Mouse (Mus musculus) midbrain, embryonic 11.5 days (tissue): ENCODE data around the gene Grin1. TPM values are rescaled to one million over a fixed set of nuclear protein-coding genes. Genes with fewer than 3 reads are reported as not detected.

Experiments used
- ATAC-seq: fragments of 200-750 bp; cut with Nextera tagmentation; 2 replicates; pipeline ENCODE4 v1.8.0; 2017; ENCODE audit warnings: moderate TSS enrichment, moderate library complexity; ENCODE audit not compliant: low FRiP score
- DNase-seq: peaks from one replicate; pipeline ENCODE4 v3.0.0; 2015; ENCODE audit warnings: low spot score; ENCODE audit errors: missing footprints
- H3K27ac ChIP-seq: fragments of 300-500 bp; sonication (generic); 2 replicates; pipeline ENCODE4 v1.5.1; 2014; ENCODE audit warnings: low read depth, low read length
- H3K27me3 ChIP-seq: fragments of 300-500 bp; sonication (generic); 2 replicates; pipeline ENCODE4 v1.6.1; 2014; ENCODE audit warnings: mild to moderate bottlenecking, low read length, moderate library complexity, mixed read lengths; ENCODE audit not compliant: control insufficient read depth, insufficient read depth
- H3K36me3 ChIP-seq: fragments of 300-500 bp; sonication (generic); 2 replicates; pipeline ENCODE4 v1.6.1; 2014; ENCODE audit warnings: mild to moderate bottlenecking, low read length, moderate library complexity, mixed read lengths; ENCODE audit not compliant: control insufficient read depth, insufficient read depth
- H3K4me1 ChIP-seq: fragments of 300-500 bp; sonication (generic); 2 replicates; pipeline ENCODE4 v1.6.1; 2014; ENCODE audit warnings: low read length; ENCODE audit not compliant: control insufficient read depth, insufficient read depth
- H3K4me2 ChIP-seq: fragments of 300-500 bp; sonication (generic); 2 replicates; pipeline ENCODE4 v1.6.1; 2014; ENCODE audit warnings: mild to moderate bottlenecking, moderate library complexity
- H3K4me3 ChIP-seq: fragments of 300-500 bp; sonication (generic); 2 replicates; pipeline ENCODE4 v1.5.1; 2014; ENCODE audit warnings: low read depth, low read length
- H3K9ac ChIP-seq: fragments of 300-500 bp; sonication (generic); 2 replicates; pipeline ENCODE4 v1.6.1; 2014; ENCODE audit warnings: low read length
- H3K9me3 ChIP-seq: fragments of 300-500 bp; sonication (generic); 2 replicates; pipeline ENCODE4 v1.6.1; 2016; ENCODE audit warnings: low read length; ENCODE audit not compliant: control insufficient read depth
- WGBS: fragments of 180-500 bp; shearing (Covaris S2); extraction: QIAGEN DNeasy Blood & Tissue Kit; methylation state at CpG from one replicate; pipeline ENCODE4 v1.1.7; 2014; 5-methylcytosine and 5-hydroxymethylcytosine counted together
- polyA plus RNA-seq: library from polyadenylated mRNA; unstranded; fragments of >200 nt; fragmentation: Nextera tagmentation; extraction: Ambion mirVana; gene quantifications from 2 replicates; pipeline ENCODE4 v1.2.1, GENCODE M21; 2014

The Grin1 gene
- polyA plus RNA-seq = 2.4 and 2.6 TPM in 2 replicates

DNA sequence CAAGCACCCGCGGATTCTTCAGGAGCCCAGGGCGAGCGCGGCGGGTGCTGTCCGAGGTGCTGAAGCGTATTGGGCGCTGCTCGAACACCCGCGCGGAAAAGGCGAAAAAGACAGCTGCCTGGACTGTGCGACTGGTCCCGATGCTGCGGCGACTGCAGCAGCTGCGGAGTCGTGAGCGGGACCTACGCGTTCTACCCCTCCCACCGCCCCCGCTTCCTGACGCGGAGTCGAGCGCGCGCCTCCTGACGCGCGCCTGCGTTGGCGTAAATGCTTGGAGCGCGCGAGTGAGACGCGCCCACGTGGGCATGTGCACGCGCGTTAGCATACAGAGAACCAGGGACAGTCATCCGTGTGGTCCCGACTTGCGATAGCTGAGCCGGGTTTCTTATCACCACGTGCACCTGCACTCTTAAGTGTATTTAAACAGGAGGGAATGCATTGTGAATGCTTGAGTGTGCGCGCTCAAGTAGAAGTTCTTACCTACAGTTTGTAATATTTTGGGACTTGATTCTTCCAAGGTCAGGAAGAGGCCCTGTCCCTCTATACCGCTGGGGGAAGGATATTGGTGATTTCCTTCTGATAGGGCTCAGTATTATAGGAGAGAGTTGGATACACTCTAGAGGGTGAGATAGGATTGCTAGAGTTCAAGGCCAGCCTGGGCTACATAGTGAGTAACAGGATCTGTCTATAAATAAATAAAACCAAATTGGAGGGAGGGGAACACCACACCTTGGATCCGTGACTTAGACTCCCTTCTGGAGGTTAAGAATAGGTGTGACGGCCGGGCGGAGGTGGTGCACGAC lies at the start of gene Grin1:
Grin1 (minus strand) TSS at position 217 of the 803 bp plus-strand sequence.
- ATAC-seq (peak; percentile 63; the same call in 1 of the 2 replicates), DNase-seq (peak; percentile 96)
- Histone ChIP-seq H3K27me3 (peaks cover 29% of the 10 kb centered on the region), H3K9me3 (no peaks in the 10 kb centered on the region), H3K36me3 (no peaks in the 10 kb centered on the region), H3K9ac (no peak within 1 kb of the TSS), H3K27ac (no peak within 1 kb of the TSS), H3K4me3 (peak within 1 kb of the TSS; percentile 28), H3K4me2 (peak within 1 kb of the TSS; percentile 49), H3K4me1 (no peaks in the 10 kb centered on the region)
- WGBS = 10% methylated on average over 58 of the region's 58 CpGs

GRCm38 (mm10) chr2:25365091-25365761 lies 46.2 kb upstream of the Grin1 start, which contains the start of gene Uap1l1:
Gene Uap1l1 (minus strand): TSS chr2:25365682.
- no peaks in the 10 kb centered on the region for H3K9me3 ChIP-seq
- H3K36me3 ChIP-seq = no peaks in the 10 kb centered on the region
- H3K4me3 ChIP-seq = peak within 1 kb of the TSS; percentile 49
- DNase-seq (peak; percentile 92), ATAC-seq (peak; percentile 81)
- H3K27me3 ChIP-seq = peaks cover 26% of the 10 kb centered on the region
- peak within 1 kb of the TSS; percentile 97 for H3K4me2 ChIP-seq
- WGBS = under 1% methylated on average over 54 of the region's 54 CpGs
- peak within 1 kb of the TSS; percentile 59 for H3K9ac ChIP-seq
- peaks cover 2% of the 10 kb centered on the region for H3K4me1 ChIP-seq
- H3K27ac ChIP-seq = no peak within 1 kb of the TSS

- peak overlapping the region; percentile 49 for H3K4me3 ChIP-seq
- 30% methylated on average over 9 of the region's 9 CpGs for WGBS
- no peaks in the 10 kb centered on the region for H3K9me3 ChIP-seq
- peak overlapping the region; percentile 97 for H3K4me2 ChIP-seq
- ATAC-seq (no peak), DNase-seq (no peak)
- no peaks in the 10 kb centered on the region for H3K36me3 ChIP-seq
- no peak overlapping the region for H3K27ac ChIP-seq
- peak overlapping the region; percentile 59; the same call in 1 of the 2 replicates for H3K9ac ChIP-seq
- H3K4me1 ChIP-seq = peaks cover 2% of the 10 kb centered on the region
- H3K27me3 ChIP-seq = peaks cover 26% of the 10 kb centered on the region
These were observed 45.7 kb upstream of the Grin1 start for GRCm38 (mm10) chr2:25364761-25365090.

- Histone ChIP-seq H3K9ac (no peak overlapping the region), H3K4me1 (peaks cover 2% of the 10 kb centered on the region), H3K27me3 (peaks cover 26% of the 10 kb centered on the region), H3K27ac (no peak overlapping the region), H3K4me2 (no peak overlapping the region), H3K36me3 (no peaks in the 10 kb centered on the region), H3K4me3 (no peak overlapping the region), H3K9me3 (no peaks in the 10 kb centered on the region)
- WGBS = 89% methylated on average over 4 of the region's 4 CpGs
- ATAC-seq (no peak), DNase-seq (no peak)
These were observed 45.3 kb upstream of the Grin1 start for GRCm38 (mm10) chr2:25364313-25364712.

- Histone ChIP-seq H3K4me3 (no peak overlapping the region), H3K9ac (no peak overlapping the region), H3K27ac (no peak overlapping the region), H3K36me3 (no peaks in the 10 kb centered on the region), H3K4me1 (peaks cover 2% of the 10 kb centered on the region), H3K4me2 (no peak overlapping the region), H3K9me3 (no peaks in the 10 kb centered on the region), H3K27me3 (peaks cover 26% of the 10 kb centered on the region)
- no peak for ATAC-seq
- no peak for DNase-seq
- 70% methylated on average over 13 of the region's 13 CpGs for WGBS
These were observed 44.6 kb upstream of the Grin1 start for GRCm38 (mm10) chr2:25363478-25364178.

- Histone ChIP-seq H3K36me3 (no peaks in the 10 kb centered on the region), H3K9me3 (no peaks in the 10 kb centered on the region), H3K4me3 (no peak overlapping the region), H3K27ac (no peak overlapping the region), H3K9ac (no peak overlapping the region), H3K27me3 (peaks cover 13% of the 10 kb centered on the region), H3K4me2 (no peak overlapping the region), H3K4me1 (peaks cover 11% of the 10 kb centered on the region)
- WGBS = 86% methylated on average over 4 of the region's 4 CpGs
- ATAC-seq (no peak), DNase-seq (no peak)
These were observed 40.9 kb upstream of the Grin1 start for GRCm38 (mm10) chr2:25359848-25360247.

- Histone ChIP-seq H3K27ac (no peak within 1 kb of the TSS), H3K4me1 (peaks cover 10% of the 10 kb centered on the region), H3K9ac (peak within 1 kb of the TSS; percentile 59), H3K4me2 (peak within 1 kb of the TSS; percentile 73), H3K9me3 (no peaks in the 10 kb centered on the region), H3K4me3 (peak within 1 kb of the TSS; percentile 47), H3K36me3 (0 out of 2 replicates have a peak, but pooled peaks cover 2% of the 10 kb centered on the region), H3K27me3 (no peaks in the 10 kb centered on the region)
- ATAC-seq (peak; percentile 87), DNase-seq (peak; percentile 98)
- WGBS = 7% methylated on average over 13 of the region's 13 CpGs
These were observed 37.5 kb upstream of the Grin1 start, which contains the start of gene Dpp7 for GRCm38 (mm10) chr2:25356208-25357079. Gene Dpp7 (minus strand): TSS chr2:25356359.

DNA sequence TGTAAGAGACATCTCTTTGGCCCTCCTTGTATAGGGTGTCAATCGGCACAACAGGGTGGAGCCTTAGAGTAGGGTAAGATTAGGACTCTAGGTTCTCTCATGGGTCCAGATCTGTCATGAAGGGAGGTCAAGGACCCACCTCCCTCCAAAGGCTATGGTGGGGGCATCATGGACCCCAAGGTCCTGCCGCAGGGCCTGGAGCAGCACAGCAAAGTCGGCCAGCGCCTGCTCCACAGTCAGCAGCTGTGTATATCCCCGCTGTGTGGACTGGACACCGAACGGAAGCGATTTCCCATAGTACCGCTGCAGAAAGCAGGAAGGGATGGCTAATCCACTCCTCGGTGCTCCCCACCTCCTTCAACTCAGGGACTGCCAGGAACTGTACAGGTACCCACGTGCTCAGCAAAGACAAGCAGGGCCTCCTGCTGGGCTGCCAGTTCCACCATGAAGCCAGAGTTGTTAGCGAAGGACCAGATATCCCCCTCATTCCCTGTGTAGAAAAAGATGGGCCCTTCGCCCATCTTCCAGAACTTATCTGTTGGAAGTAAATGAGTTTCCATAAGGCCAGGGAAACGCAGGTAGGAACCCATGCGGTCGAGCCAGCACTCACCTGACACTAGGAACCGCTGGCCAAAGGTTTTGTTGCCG lies 36.6 kb upstream of the Grin1 start:
- DNase-seq = peak; percentile 83

More for the DNA sequence above, 36.6 kb upstream of the Grin1 start:
- Histone ChIP-seq H3K9me3 (no peaks in the 10 kb centered on the region), H3K27me3 (no peaks in the 10 kb centered on the region), H3K9ac (peak overlapping the region; percentile 59), H3K36me3 (peaks cover 6% of the 10 kb centered on the region; the same call in 1 of the 2 replicates), H3K4me1 (peaks cover 10% of the 10 kb centered on the region), H3K27ac (no peak overlapping the region), H3K4me2 (peak overlapping the region; percentile 73), H3K4me3 (peak overlapping the region; percentile 47)
- ATAC-seq = 0 out of 2 replicates have a peak, but pooled peaks have one; percentile 11
- 40% methylated on average over 18 of the region's 18 CpGs for WGBS
